Mouse (Mus musculus): ENCODE results near the gene Hps4.
A peak's percentile ranks its signal among the peaks of the same experiment; 100 is the strongest.
"Not testable (repeated sequence)": the region's sequence is repeated elsewhere in the genome, so short reads cannot be mapped to it uniquely, and the experiment has no call there.

The Hps4 gene

DNA sequence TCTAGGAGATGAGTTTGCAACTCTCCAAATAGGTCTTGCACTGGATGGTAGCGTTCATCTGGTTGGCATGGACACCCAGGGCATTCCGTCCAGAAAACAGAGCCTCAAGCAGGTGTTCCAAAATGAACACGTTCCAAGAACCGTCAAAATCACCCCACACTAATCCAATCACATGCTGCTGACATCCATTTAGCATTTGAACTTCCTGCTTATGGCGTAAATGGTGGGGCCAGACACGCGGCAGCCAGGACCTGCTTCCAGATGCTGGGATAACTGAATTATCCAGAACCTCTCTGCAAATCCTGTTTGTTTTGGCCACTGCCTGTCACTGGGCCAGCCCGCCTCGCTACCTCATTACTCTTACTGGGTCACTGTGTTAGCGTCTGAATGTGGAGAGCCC lies 56.4 kb downstream of the Hps4 start:
- ATAC-seq (ENCODE audit: low TSS enrichment): no peak

DNA sequence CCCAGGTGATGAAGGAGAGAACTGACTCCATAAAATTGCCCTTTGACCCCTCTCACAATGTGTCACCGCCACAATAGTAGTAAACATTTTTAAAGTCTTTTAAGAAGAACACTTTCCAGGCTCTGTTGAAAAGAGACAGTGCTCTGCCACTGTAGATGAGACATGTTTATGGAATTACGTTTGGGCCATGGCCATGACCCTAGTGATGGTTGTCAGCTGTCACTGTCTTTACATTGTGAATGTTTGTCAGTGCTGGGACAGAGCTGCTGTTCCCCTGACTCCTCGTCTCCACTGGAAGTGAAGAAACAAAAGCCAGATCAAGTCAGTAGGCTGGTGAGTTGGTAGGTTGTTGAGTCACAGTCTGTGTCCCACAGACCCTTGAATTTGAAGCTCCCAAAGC lies 59.6 kb downstream of the Hps4 start:
- ATAC-seq (ENCODE audit: low TSS enrichment): no peak

DNA sequence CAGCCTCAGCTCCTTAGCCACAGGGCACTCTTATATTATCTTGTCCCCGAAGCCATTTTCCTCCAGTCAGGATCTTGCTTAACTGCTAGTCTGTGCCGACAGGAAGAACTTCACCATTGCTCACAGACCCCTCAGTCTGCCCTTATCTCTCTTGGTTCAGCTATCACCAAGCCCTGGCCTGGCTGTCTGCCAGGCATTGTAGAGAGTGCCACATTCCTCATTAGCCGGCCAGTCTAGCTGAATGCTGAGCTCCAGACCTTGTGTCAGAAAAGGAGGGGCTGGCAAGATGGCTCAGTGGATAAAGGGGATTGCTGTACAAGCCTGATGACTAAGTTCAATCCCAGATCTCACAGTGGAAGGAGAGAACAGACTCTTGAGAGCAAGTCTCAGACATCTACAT lies 63.1 kb downstream of the Hps4 start:
- no peak for ATAC-seq (ENCODE audit: low TSS enrichment)

DNA sequence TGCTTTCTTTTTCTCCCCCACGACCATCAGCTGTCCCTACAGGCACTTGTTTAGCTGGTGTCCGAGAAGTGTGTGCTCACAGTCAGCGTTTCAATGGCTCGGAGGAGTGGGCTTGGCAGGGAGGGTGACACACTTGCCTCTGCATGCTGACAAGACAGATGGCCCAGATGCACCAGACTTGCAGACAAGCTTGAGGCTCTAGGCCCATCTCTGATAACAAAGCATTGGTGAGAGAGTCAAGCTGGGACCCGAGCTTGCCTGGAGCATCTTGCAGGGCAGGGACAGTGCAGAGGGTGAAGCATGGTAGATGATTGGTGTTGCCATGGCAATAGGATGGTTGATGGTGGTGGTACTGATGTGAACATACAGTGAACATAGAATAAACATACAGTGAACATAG lies 66.4 kb downstream of the Hps4 start:
- ATAC-seq (ENCODE audit: low TSS enrichment): no peak

DNA sequence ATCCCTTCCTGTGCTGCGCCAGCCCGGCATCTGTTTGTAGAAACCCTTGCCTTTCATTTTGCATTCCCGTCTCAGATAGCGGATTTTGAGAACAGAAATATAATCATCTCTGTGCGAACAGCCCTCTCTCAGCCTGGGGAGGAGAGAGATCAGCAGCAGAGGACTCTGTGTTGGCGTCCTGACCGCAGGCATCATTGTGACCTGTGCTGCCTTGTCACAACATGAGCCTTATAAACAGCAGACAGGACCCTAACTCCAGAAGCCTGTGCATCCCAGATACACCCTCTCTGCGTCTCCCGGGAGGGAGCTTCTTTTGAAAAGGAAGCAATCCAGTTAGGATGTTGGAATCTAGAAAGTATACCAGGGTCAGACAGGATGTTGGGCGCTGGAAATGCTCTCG lies 68.2 kb downstream of the Hps4 start:
- peak; percentile 27; the same call in 1 of the 2 replicates for ATAC-seq (ENCODE audit: low TSS enrichment)

DNA sequence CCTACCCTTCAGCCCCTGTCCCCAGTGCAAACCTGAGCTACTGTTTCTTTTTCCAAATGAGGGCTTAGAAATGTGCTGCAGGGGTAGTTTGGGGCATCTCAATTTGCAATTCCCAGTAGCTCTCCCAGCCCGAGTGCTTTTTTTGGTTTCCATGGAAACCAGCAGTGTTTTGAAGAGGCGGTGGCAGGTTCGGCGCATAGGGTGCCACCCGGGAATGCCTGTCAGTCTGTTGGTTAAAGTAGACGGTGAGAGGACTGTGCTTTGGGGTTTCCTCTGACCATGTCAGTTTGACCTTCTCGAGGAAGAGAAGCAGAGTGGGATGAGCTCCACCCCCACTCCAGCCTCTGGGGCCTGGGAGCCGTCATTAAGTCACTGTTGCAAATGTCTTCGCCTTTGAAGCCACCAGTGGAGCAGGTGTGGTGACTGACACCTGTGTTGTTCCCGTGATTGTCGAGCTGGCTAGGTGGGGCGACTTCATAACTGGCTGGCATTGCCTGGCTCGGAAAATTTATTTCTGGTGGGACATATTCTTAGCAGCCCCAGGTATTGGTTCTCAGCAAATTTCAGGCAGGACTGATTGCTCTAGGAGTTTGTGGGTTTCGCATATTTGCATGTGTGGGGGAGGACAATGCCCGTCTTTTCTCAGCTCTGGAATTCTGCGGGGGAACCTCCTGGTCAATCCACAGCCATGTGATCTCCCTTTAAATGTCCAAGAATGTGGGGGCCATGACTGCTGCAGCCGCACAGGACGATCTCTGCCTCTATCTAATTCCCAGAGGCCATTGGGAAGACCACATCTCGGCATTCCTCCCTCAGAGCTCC lies 68.8 kb downstream of the Hps4 start:
- ATAC-seq (ENCODE audit: low TSS enrichment): peak; percentile 75

DNA sequence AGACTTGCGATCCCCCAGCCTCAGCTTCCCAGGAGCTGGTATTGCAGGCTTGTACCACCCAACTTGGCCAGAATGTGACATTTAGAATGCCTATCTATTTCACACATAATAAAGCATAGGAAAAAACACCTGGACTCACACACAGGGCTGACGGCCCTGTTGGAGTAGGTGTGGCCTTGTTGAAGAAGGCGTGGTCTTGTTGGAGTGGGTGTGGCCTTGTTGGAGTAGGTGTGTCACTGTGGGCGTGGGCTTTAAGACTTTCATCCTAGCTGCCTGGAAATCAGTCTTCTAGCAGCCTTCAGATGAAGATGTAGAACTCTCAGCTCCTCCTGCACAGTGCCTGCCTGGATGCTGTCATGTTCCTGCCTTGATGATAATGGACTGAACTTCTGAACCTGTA lies 69.9 kb downstream of the Hps4 start:
- not testable (repeated sequence) for ATAC-seq (ENCODE audit: low TSS enrichment)

DNA sequence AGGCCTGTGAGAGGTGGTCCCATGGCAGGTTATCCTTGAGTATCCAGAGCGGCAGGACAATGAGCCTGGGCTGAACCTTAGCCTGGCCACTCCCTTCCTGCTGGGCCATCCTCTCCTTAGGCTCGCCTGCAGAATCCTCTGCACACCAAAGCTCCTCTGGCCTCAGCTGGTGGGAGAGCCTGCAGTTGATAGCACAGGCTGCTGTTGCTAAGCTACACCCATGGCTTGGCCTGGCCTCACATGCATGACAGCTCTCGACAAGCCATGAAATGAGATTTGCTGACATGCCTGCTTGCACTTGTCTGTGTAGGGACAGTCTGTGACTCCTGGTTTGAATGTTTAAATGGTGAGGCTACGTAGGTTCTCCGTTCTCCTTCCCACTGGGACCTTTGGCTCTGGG lies 73.8 kb downstream of the Hps4 start:
- 0 out of 2 replicates have a peak, but pooled peaks have one; percentile 5 for ATAC-seq (ENCODE audit: low TSS enrichment)

DNA sequence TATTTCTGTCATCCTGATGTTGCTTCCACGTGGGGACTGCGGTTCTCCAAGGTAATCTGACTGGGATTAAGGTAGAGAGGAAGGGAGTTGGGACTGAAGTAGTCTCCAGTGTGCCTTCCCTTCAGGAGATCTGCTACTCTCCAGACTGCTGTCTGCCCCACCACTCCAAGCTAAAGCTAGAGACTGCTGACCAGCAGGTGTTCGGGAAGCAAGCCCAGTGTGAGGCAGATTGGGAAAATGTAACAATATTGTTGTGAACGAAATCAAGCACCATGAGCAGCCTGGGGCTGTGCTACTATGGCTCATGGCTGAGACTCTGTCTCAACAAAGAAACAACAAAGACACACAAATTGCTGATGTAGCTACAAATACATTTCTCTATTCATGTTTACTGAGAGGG lies 75.1 kb downstream of the Hps4 start:
- peak; percentile 30; the same call in 1 of the 2 replicates for ATAC-seq (ENCODE audit: low TSS enrichment)

DNA sequence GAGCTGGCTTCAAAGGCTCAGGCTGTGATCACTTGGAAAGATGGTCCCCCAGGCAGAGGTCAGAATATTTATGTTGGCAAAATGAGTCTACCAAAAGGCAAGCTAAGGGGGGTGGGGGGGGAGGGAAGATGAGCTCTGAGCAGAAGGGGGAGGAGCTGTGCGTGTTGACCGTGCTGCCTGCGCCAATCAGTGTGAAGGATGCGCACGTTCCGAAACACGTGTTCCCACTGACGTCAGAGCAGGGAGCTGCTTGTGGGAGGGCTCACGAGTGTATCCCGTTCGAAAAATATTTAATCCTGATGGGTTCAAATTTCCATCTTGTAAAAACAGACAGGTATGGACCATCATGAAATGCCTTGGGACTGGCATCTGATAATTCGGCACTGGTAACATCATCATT lies 76.7 kb downstream of the Hps4 start:
- no peak for ATAC-seq (ENCODE audit: low TSS enrichment)

DNA sequence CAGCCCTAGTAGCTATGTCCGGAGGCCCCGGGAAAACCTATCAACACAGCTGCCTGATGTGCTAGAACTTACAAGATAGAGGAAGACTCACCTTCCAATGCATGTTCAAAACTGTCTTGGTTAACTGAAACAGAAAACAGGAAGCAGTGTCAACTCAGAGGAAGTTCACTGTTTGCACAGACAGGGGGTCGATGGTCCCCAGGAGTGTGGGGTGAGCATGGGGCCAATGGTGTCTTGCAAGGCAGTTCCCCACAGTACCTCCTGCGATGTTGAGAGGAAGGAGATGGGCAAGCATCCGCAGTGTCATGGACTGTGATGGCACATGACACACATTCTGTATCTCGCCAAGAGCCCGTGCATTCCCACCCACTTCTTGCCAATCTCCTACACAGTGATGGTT lies 83.8 kb downstream of the Hps4 start:
- ATAC-seq (ENCODE audit: low TSS enrichment): no peak

DNA sequence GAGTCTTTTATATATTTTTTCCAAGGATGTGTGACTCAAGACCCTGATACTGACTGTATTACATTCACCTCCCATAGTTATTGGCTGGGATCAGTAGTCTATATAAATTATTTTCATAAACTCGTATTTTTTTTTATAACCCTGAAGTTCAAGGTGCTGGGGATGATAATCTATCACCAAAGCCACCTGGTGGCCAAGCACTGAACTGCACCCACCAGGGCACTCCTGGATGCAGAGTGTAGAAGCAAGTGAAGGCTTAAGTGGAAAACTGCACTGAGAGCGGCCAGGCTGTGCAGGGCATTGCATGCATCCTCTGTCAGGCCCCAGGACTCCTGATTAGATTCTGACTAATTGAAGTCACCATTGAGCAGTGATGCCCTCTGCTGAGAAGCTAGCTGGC lies 84.4 kb downstream of the Hps4 start:
- no peak for ATAC-seq (ENCODE audit: low TSS enrichment)

All from frontal cortex, adult (tissue).